Mouse (Mus musculus): ENCODE measurements around the gene Xrcc1. TPM values are rescaled to one million over a fixed set of nuclear protein-coding genes. Genes with fewer than 3 reads are reported as not detected.

Gene Xrcc1
- polyA plus RNA-seq, 1 experiment = 159 TPM

- Histone ChIP-seq H3K4me3 (replicated peaks) (no peak overlapping the region), H3K9me3 (no peaks in the 10 kb centered on the region), H3K4me1 (peaks cover 3% of the 10 kb centered on the region; the same call in 1 of the 2 replicates), H3K36me3 (replicated peaks; ENCODE audit: low read length) (peaks cover 41% of the 10 kb centered on the region), H3K27me3 (replicated peaks) (peaks cover 2% of the 10 kb centered on the region)
- no peak for TF ChIP-seq FLI1 (IDR thresholded peaks at IDR 0.05; ENCODE audit: low read length)
- TF ChIP-seq GATA1 (IDR thresholded peaks at IDR 0.05; ENCODE audit: borderline replicate concordance, low read length) = no peak
Observed at GRCm38 (mm10) chr7:24574224-24574796, 28.2 kb downstream of the Xrcc1 start.

GRCm38 (mm10) chr7:24577811-24578210, 31.7 kb downstream of the Xrcc1 start:
- H3K4me3 ChIP-seq (replicated peaks) = no peak overlapping the region
- TF ChIP-seq GATA1 (IDR thresholded peaks at IDR 0.05; ENCODE audit: borderline replicate concordance, low read length) (no peak), FLI1 (IDR thresholded peaks at IDR 0.05; ENCODE audit: low read length) (no peak)
- H3K36me3 ChIP-seq (replicated peaks; ENCODE audit: low read length) = peaks cover 8% of the 10 kb centered on the region

GRCm38 (mm10) chr7:24584876-24585275, 38.8 kb downstream of the Xrcc1 start:
- peaks cover 13% of the 10 kb centered on the region for H3K4me1 ChIP-seq
- no peak overlapping the region for H3K4me3 ChIP-seq (replicated peaks)
- peaks cover 23% of the 10 kb centered on the region for H3K9me3 ChIP-seq
- no peak for TF ChIP-seq GATA1 (IDR thresholded peaks at IDR 0.05; ENCODE audit: borderline replicate concordance, low read length)
- TF ChIP-seq FLI1 (IDR thresholded peaks at IDR 0.05; ENCODE audit: low read length) = no peak
- H3K36me3 ChIP-seq (replicated peaks; ENCODE audit: low read length) = no peaks in the 10 kb centered on the region
- H3K27me3 ChIP-seq (replicated peaks) = peaks cover 33% of the 10 kb centered on the region

More at GRCm38 (mm10) chr7:24577811-24578210, 31.7 kb downstream of the Xrcc1 start:
- Histone ChIP-seq H3K27me3 (replicated peaks) (peaks cover 2% of the 10 kb centered on the region), H3K4me1 (no peaks in the 10 kb centered on the region), H3K9me3 (no peaks in the 10 kb centered on the region)

- H3K4me1 ChIP-seq = peaks cover 13% of the 10 kb centered on the region
- peaks cover 23% of the 10 kb centered on the region for H3K9me3 ChIP-seq
- no peak for TF ChIP-seq FLI1 (IDR thresholded peaks at IDR 0.05; ENCODE audit: low read length)
- no peak for TF ChIP-seq GATA1 (IDR thresholded peaks at IDR 0.05; ENCODE audit: borderline replicate concordance, low read length)
- peaks cover 33% of the 10 kb centered on the region for H3K27me3 ChIP-seq (replicated peaks)
- H3K4me3 ChIP-seq (replicated peaks) = no peak overlapping the region
- no peaks in the 10 kb centered on the region for H3K36me3 ChIP-seq (replicated peaks; ENCODE audit: low read length)
Observed at GRCm38 (mm10) chr7:24585995-24586394, 39.9 kb downstream of the Xrcc1 start.

GRCm38 (mm10) chr7:24586828-24587227, 40.7 kb downstream of the Xrcc1 start:
- H3K27me3 ChIP-seq (replicated peaks) = peaks cover 38% of the 10 kb centered on the region

GRCm38 (mm10) chr7:24587330-24588105, 41.4 kb downstream of the Xrcc1 start, which contains the start of the genes Ethe1 and Zfp575:
Gene Ethe1 (plus strand): TSS chr7:24587543.
Gene Zfp575 (minus strand): TSS chr7:24587641.
- peaks cover 23% of the 10 kb centered on the region for H3K9me3 ChIP-seq
- TF ChIP-seq FLI1 (IDR thresholded peaks at IDR 0.05; ENCODE audit: low read length) (no peak), GATA1 (IDR thresholded peaks at IDR 0.05; ENCODE audit: borderline replicate concordance, low read length) (no peak)
- peaks cover 17% of the 10 kb centered on the region for H3K4me1 ChIP-seq
- H3K4me3 ChIP-seq (replicated peaks) = peak within 1 kb of the TSS; percentile 59
- H3K36me3 ChIP-seq (replicated peaks; ENCODE audit: low read length) = no peaks in the 10 kb centered on the region
- H3K27me3 ChIP-seq (replicated peaks) = peaks cover 38% of the 10 kb centered on the region

More at GRCm38 (mm10) chr7:24586828-24587227, 40.7 kb downstream of the Xrcc1 start:
- no peak for TF ChIP-seq FLI1 (IDR thresholded peaks at IDR 0.05; ENCODE audit: low read length)
- no peak for TF ChIP-seq GATA1 (IDR thresholded peaks at IDR 0.05; ENCODE audit: borderline replicate concordance, low read length)
- H3K4me1 ChIP-seq = peaks cover 13% of the 10 kb centered on the region
- no peak overlapping the region for H3K4me3 ChIP-seq (replicated peaks)
- no peaks in the 10 kb centered on the region for H3K36me3 ChIP-seq (replicated peaks; ENCODE audit: low read length)
- H3K9me3 ChIP-seq = peaks cover 23% of the 10 kb centered on the region

- TF ChIP-seq FLI1 (IDR thresholded peaks at IDR 0.05; ENCODE audit: low read length) (no peak), GATA1 (IDR thresholded peaks at IDR 0.05; ENCODE audit: borderline replicate concordance, low read length) (no peak)
- peaks cover 23% of the 10 kb centered on the region for H3K9me3 ChIP-seq
- peaks cover 23% of the 10 kb centered on the region for H3K4me1 ChIP-seq
- no peak overlapping the region for H3K4me3 ChIP-seq (replicated peaks)
- no peaks in the 10 kb centered on the region for H3K36me3 ChIP-seq (replicated peaks; ENCODE audit: low read length)
- H3K27me3 ChIP-seq (replicated peaks) = peaks cover 38% of the 10 kb centered on the region
Observed at GRCm38 (mm10) chr7:24588336-24588735, 42.2 kb downstream of the Xrcc1 start.

GRCm38 (mm10) chr7:24591735-24592134, 45.6 kb downstream of the Xrcc1 start:
- H3K4me1 ChIP-seq = peaks cover 48% of the 10 kb centered on the region
- 0 out of 2 replicates have a peak, but pooled peaks cover 3% of the 10 kb centered on the region for H3K9me3 ChIP-seq
- TF ChIP-seq GATA1 (IDR thresholded peaks at IDR 0.05; ENCODE audit: borderline replicate concordance, low read length) (no peak), FLI1 (IDR thresholded peaks at IDR 0.05; ENCODE audit: low read length) (no peak)
- peaks cover 34% of the 10 kb centered on the region for H3K27me3 ChIP-seq (replicated peaks)
- H3K36me3 ChIP-seq (replicated peaks; ENCODE audit: low read length) = no peaks in the 10 kb centered on the region
- H3K4me3 ChIP-seq (replicated peaks) = no peak overlapping the region

GRCm38 (mm10) chr7:24592163-24592562, 46.1 kb downstream of the Xrcc1 start:
- Histone ChIP-seq H3K4me1 (peaks cover 44% of the 10 kb centered on the region), H3K4me3 (replicated peaks) (no peak overlapping the region), H3K36me3 (replicated peaks; ENCODE audit: low read length) (no peaks in the 10 kb centered on the region), H3K9me3 (0 out of 2 replicates have a peak, but pooled peaks cover 3% of the 10 kb centered on the region), H3K27me3 (replicated peaks) (peaks cover 32% of the 10 kb centered on the region)
- TF ChIP-seq FLI1 (IDR thresholded peaks at IDR 0.05; ENCODE audit: low read length) (no peak), GATA1 (IDR thresholded peaks at IDR 0.05; ENCODE audit: borderline replicate concordance, low read length) (no peak)

GRCm38 (mm10) chr7:24592781-24593180, 46.7 kb downstream of the Xrcc1 start:
- Histone ChIP-seq H3K9me3 (no peaks in the 10 kb centered on the region), H3K36me3 (replicated peaks; ENCODE audit: low read length) (no peaks in the 10 kb centered on the region), H3K4me3 (replicated peaks) (no peak overlapping the region), H3K4me1 (peaks cover 38% of the 10 kb centered on the region), H3K27me3 (replicated peaks) (peaks cover 26% of the 10 kb centered on the region)
- TF ChIP-seq FLI1 (IDR thresholded peaks at IDR 0.05; ENCODE audit: low read length) (no peak), GATA1 (IDR thresholded peaks at IDR 0.05; ENCODE audit: borderline replicate concordance, low read length) (no peak)
